Mouse (Mus musculus) limb, embryonic 10.5 days (tissue): ENCODE data around the gene Prkch. TPM values are rescaled to one million over a fixed set of nuclear protein-coding genes. Genes with fewer than 3 reads are reported as not detected.

Source experiments
- DNase-seq: peaks from one replicate; pipeline ENCODE4 v3.0.0-alpha.2; 2017; ENCODE audit warnings: low spot score
- H3K27ac ChIP-seq: fragments of 300-500 bp; sonication (generic); 2 replicates; pipeline ENCODE4 v1.5.1; 2016; ENCODE audit warnings: mild to moderate bottlenecking
- H3K27me3 ChIP-seq: fragments of 300-500 bp; sonication (generic); 2 replicates; pipeline ENCODE4 v1.6.1; 2016; ENCODE audit warnings: low read depth, mild to moderate bottlenecking; ENCODE audit not compliant: poor library complexity, severe bottlenecking
- H3K36me3 ChIP-seq: fragments of 300-500 bp; sonication (generic); 2 replicates; pipeline ENCODE4 v1.6.1; 2016; ENCODE audit warnings: mild to moderate bottlenecking, moderate library complexity
- H3K4me1 ChIP-seq: fragments of 300-500 bp; sonication (generic); 2 replicates; pipeline ENCODE4 v1.6.1; 2016
- H3K4me3 ChIP-seq: fragments of 300-500 bp; sonication (generic); 2 replicates; pipeline ENCODE4 v1.5.1; 2016; ENCODE audit warnings: mild to moderate bottlenecking, moderate library complexity
- H3K9me3 ChIP-seq: fragments of 300-500 bp; sonication (generic); replicated peaks from 2 replicates; pipeline ENCODE4 v1.6.1; 2016; ENCODE audit warnings: mild to moderate bottlenecking
- WGBS: fragments of 180-500 bp; shearing (Covaris S2); methylation state at CpG from one replicate; pipeline ENCODE4 v1.1.7; 2016; 5-methylcytosine and 5-hydroxymethylcytosine counted together
- polyA plus RNA-seq: library from polyadenylated mRNA; unstranded; fragments of >200 nt; fragmentation: Nextera tagmentation; extraction: Ambion mirVana; gene quantifications from 2 replicates; pipeline ENCODE4 v1.2.1, GENCODE M21; 2016

Prkch gene
- polyA plus RNA-seq, 1 experiment from 2014 or later = 7.4 TPM

- Histone ChIP-seq H3K27ac (no peak overlapping the region), H3K27me3 (peaks cover 48% of the 10 kb centered on the region), H3K9me3 (no peaks in the 10 kb centered on the region), H3K36me3 (no peaks in the 10 kb centered on the region), H3K4me1 (peaks cover 26% of the 10 kb centered on the region), H3K4me3 (no peak overlapping the region)
- no peak for DNase-seq
- WGBS = 15% methylated on average over 5 of the region's 5 CpGs
Measured at GRCm38 (mm10) chr12:73793744-73794143, 209.1 kb downstream of the Prkch start.

- no peak for DNase-seq
Measured at GRCm38 (mm10) chr12:73794151-73794883, 209.7 kb downstream of the Prkch start.

GRCm38 (mm10) chr12:73799671-73800070 is 215.1 kb downstream of the Prkch start:
- Histone ChIP-seq H3K36me3 (no peaks in the 10 kb centered on the region), H3K9me3 (no peaks in the 10 kb centered on the region), H3K4me3 (no peak overlapping the region), H3K27ac (no peak overlapping the region), H3K4me1 (peaks cover 18% of the 10 kb centered on the region), H3K27me3 (peaks cover 19% of the 10 kb centered on the region)
- no peak for DNase-seq
- WGBS = 84% methylated on average over 5 of the region's 5 CpGs

More at GRCm38 (mm10) chr12:73794151-73794883, 209.7 kb downstream of the Prkch start:
- H3K27ac ChIP-seq = no peak overlapping the region
- peaks cover 26% of the 10 kb centered on the region for H3K4me1 ChIP-seq
- H3K4me3 ChIP-seq = no peak overlapping the region
- no peaks in the 10 kb centered on the region for H3K36me3 ChIP-seq
- whole genome bisulfite sequencing = 31% methylated on average over 17 of the region's 17 CpGs
- peaks cover 48% of the 10 kb centered on the region for H3K27me3 ChIP-seq
- H3K9me3 ChIP-seq = no peaks in the 10 kb centered on the region

- 0 out of 2 replicates have a peak overlapping the region, but pooled peaks have one; percentile 14 for H3K27ac ChIP-seq
- no peak for DNase-seq
- H3K36me3 ChIP-seq = no peaks in the 10 kb centered on the region
- no peaks in the 10 kb centered on the region for H3K9me3 ChIP-seq
- H3K4me1 ChIP-seq = peaks cover 23% of the 10 kb centered on the region
- peaks cover 8% of the 10 kb centered on the region for H3K27me3 ChIP-seq
- no peak overlapping the region for H3K4me3 ChIP-seq
- 52% methylated on average over 3 of the region's 3 CpGs for WGBS
Measured at GRCm38 (mm10) chr12:73800886-73801285, 216.3 kb downstream of the Prkch start.

GRCm38 (mm10) chr12:73801845-73802244 is 217.2 kb downstream of the Prkch start:
- WGBS = 94% methylated on average over 8 of the region's 8 CpGs
- H3K4me3 ChIP-seq = no peak overlapping the region
- H3K9me3 ChIP-seq = no peaks in the 10 kb centered on the region
- H3K36me3 ChIP-seq = no peaks in the 10 kb centered on the region
- H3K27me3 ChIP-seq = 0 out of 2 replicates have a peak, but pooled peaks cover 4% of the 10 kb centered on the region
- no peak overlapping the region for H3K27ac ChIP-seq
- H3K4me1 ChIP-seq = peaks cover 26% of the 10 kb centered on the region
- no peak for DNase-seq

GRCm38 (mm10) chr12:73802379-73803057 is 217.9 kb downstream of the Prkch start:
- Histone ChIP-seq H3K36me3 (no peaks in the 10 kb centered on the region), H3K4me3 (no peak overlapping the region), H3K9me3 (no peaks in the 10 kb centered on the region), H3K27ac (no peak overlapping the region), H3K27me3 (0 out of 2 replicates have a peak, but pooled peaks cover 4% of the 10 kb centered on the region), H3K4me1 (peaks cover 26% of the 10 kb centered on the region)
- 51% methylated on average over 10 of the region's 10 CpGs for WGBS
- no peak for DNase-seq

- WGBS = 92% methylated on average over 4 of the region's 4 CpGs
Measured at GRCm38 (mm10) chr12:73803946-73804345, 219.3 kb downstream of the Prkch start.

GRCm38 (mm10) chr12:73805541-73805940 is 220.9 kb downstream of the Prkch start:
- Histone ChIP-seq H3K4me3 (no peak overlapping the region), H3K9me3 (no peaks in the 10 kb centered on the region), H3K27me3 (0 out of 2 replicates have a peak, but pooled peaks cover 4% of the 10 kb centered on the region), H3K27ac (no peak overlapping the region), H3K36me3 (no peaks in the 10 kb centered on the region), H3K4me1 (peaks cover 33% of the 10 kb centered on the region)
- 48% methylated on average over 3 of the region's 3 CpGs for WGBS
- no peak for DNase-seq

More at GRCm38 (mm10) chr12:73803946-73804345, 219.3 kb downstream of the Prkch start:
- no peaks in the 10 kb centered on the region for H3K9me3 ChIP-seq
- H3K27ac ChIP-seq = no peak overlapping the region
- no peaks in the 10 kb centered on the region for H3K36me3 ChIP-seq
- H3K4me3 ChIP-seq = no peak overlapping the region
- DNase-seq = no peak
- 0 out of 2 replicates have a peak, but pooled peaks cover 4% of the 10 kb centered on the region for H3K27me3 ChIP-seq
- peaks cover 26% of the 10 kb centered on the region for H3K4me1 ChIP-seq

GRCm38 (mm10) chr12:73806003-73806402 is 221.4 kb downstream of the Prkch start:
- WGBS = 33% methylated on average over 5 of the region's 5 CpGs
- no peak overlapping the region for H3K27ac ChIP-seq
- H3K36me3 ChIP-seq = no peaks in the 10 kb centered on the region
- 0 out of 2 replicates have a peak, but pooled peaks cover 4% of the 10 kb centered on the region for H3K27me3 ChIP-seq
- no peak overlapping the region for H3K4me3 ChIP-seq
- DNase-seq = no peak
- H3K4me1 ChIP-seq = peaks cover 29% of the 10 kb centered on the region
- no peaks in the 10 kb centered on the region for H3K9me3 ChIP-seq

- Histone ChIP-seq H3K27me3 (0 out of 2 replicates have a peak, but pooled peaks cover 4% of the 10 kb centered on the region), H3K4me1 (peaks cover 23% of the 10 kb centered on the region), H3K4me3 (no peak overlapping the region), H3K27ac (no peak overlapping the region), H3K9me3 (no peaks in the 10 kb centered on the region), H3K36me3 (no peaks in the 10 kb centered on the region)
- no peak for DNase-seq
- 88% methylated on average over 2 of the region's 2 CpGs for WGBS
Measured at GRCm38 (mm10) chr12:73807228-73807627, 222.6 kb downstream of the Prkch start.

- Histone ChIP-seq H3K4me1 (peaks cover 12% of the 10 kb centered on the region), H3K36me3 (no peaks in the 10 kb centered on the region), H3K4me3 (no peak overlapping the region), H3K27ac (no peak overlapping the region), H3K9me3 (no peaks in the 10 kb centered on the region), H3K27me3 (0 out of 2 replicates have a peak, but pooled peaks cover 4% of the 10 kb centered on the region)
- DNase-seq = no peak
- 64% methylated on average over 13 of the region's 13 CpGs for WGBS
Measured at GRCm38 (mm10) chr12:73810041-73810795, 225.6 kb downstream of the Prkch start.

- 0 out of 2 replicates have a peak, but pooled peaks cover 4% of the 10 kb centered on the region for H3K27me3 ChIP-seq
- no peak overlapping the region for H3K4me3 ChIP-seq
- no peaks in the 10 kb centered on the region for H3K36me3 ChIP-seq
- H3K9me3 ChIP-seq = no peaks in the 10 kb centered on the region
- peaks cover 10% of the 10 kb centered on the region for H3K4me1 ChIP-seq
- no peak for DNase-seq
- 86% methylated on average over 5 of the region's 5 CpGs for WGBS
- H3K27ac ChIP-seq = no peak overlapping the region
Measured at GRCm38 (mm10) chr12:73810903-73811302, 226.3 kb downstream of the Prkch start.
